Mouse (Mus musculus) stomach, embryonic 16.5 days (tissue): ENCODE data around the gene Cnot11. TPM values are rescaled to one million over a fixed set of nuclear protein-coding genes. Genes with fewer than 3 reads are reported as not detected.
A peak's percentile ranks its signal among the peaks of the same experiment; 100 is the strongest.

Experiments
- ATAC-seq: fragments of 200-750 bp; cut with Nextera tagmentation; 2 replicates; pipeline ENCODE4 v1.8.0; 2017; ENCODE audit warnings: moderate number of reproducible peaks, moderate TSS enrichment; ENCODE audit not compliant: insufficient read depth, low FRiP score
- H3K27ac ChIP-seq: fragments of 300-500 bp; sonication (generic); 2 replicates; pipeline ENCODE4 v1.5.1; 2014; ENCODE audit warnings: low read length
- H3K27me3 ChIP-seq: fragments of 300-500 bp; sonication (generic); 2 replicates; pipeline ENCODE4 v1.6.1; 2014; ENCODE audit warnings: low read length, control low read depth, mixed read lengths; ENCODE audit not compliant: control insufficient read depth, insufficient read depth
- H3K36me3 ChIP-seq: fragments of 300-500 bp; sonication (generic); 2 replicates; pipeline ENCODE4 v1.6.1; 2014; ENCODE audit warnings: low read length; ENCODE audit not compliant: control insufficient read depth, insufficient read depth
- H3K4me1 ChIP-seq: fragments of 300-500 bp; sonication (generic); 2 replicates; pipeline ENCODE4 v1.6.1; 2014; ENCODE audit warnings: low read length, control low read depth, mixed read lengths; ENCODE audit not compliant: control insufficient read depth, insufficient read depth
- H3K4me2 ChIP-seq: fragments of 300-500 bp; sonication (generic); 2 replicates; pipeline ENCODE4 v1.6.1; 2014; ENCODE audit warnings: low read depth, low read length, mixed read lengths
- H3K4me3 ChIP-seq: fragments of 300-500 bp; sonication (generic); replicated peaks from 2 replicates; pipeline ENCODE4 v1.5.1; 2014; ENCODE audit warnings: mild to moderate bottlenecking, low read length
- H3K9ac ChIP-seq: fragments of 300-500 bp; sonication (generic); 2 replicates; pipeline ENCODE4 v1.6.1; 2014; ENCODE audit warnings: low read length
- H3K9me3 ChIP-seq: fragments of 300-500 bp; sonication (generic); replicated peaks from 2 replicates; pipeline ENCODE4 v1.6.1; 2016; ENCODE audit warnings: low read length, control low read depth; ENCODE audit not compliant: control insufficient read depth
- WGBS: fragments of 180-500 bp; shearing (Covaris S2); extraction: QIAGEN DNeasy Blood & Tissue Kit; methylation state at CpG from one replicate; pipeline ENCODE4 v1.1.7; 2014; 5-methylcytosine and 5-hydroxymethylcytosine counted together
- polyA plus RNA-seq: library from polyadenylated mRNA; unstranded; fragments of >200 nt; fragmentation: Nextera tagmentation; extraction: Ambion mirVana; gene quantifications from 2 replicates; pipeline ENCODE4 v1.2.1, GENCODE M21; 2015

Gene Cnot11
- polyA plus RNA-seq: 8.1 and 10.5 TPM in 2 replicates

- peak within 1 kb of the TSS; percentile 84 for H3K4me3 ChIP-seq
- peaks cover 11% of the 10 kb centered on the region for H3K4me1 ChIP-seq
- H3K36me3 ChIP-seq: peaks cover 15% of the 10 kb centered on the region
- WGBS: 33% methylated on average over 13 of the region's 13 CpGs
- peak within 1 kb of the TSS; percentile 85 for H3K4me2 ChIP-seq
- H3K27ac ChIP-seq: peak within 1 kb of the TSS; percentile 93
- H3K27me3 ChIP-seq: no peaks in the 10 kb centered on the region
- H3K9ac ChIP-seq: peak within 1 kb of the TSS; percentile 94
- no peak for ATAC-seq
- no peaks in the 10 kb centered on the region for H3K9me3 ChIP-seq
Measured at GRCm38 (mm10) chr1:39534831-39535230, at the start of gene Cnot11. TSS of gene Cnot11 (plus strand) at chr1:39534992.

DNA sequence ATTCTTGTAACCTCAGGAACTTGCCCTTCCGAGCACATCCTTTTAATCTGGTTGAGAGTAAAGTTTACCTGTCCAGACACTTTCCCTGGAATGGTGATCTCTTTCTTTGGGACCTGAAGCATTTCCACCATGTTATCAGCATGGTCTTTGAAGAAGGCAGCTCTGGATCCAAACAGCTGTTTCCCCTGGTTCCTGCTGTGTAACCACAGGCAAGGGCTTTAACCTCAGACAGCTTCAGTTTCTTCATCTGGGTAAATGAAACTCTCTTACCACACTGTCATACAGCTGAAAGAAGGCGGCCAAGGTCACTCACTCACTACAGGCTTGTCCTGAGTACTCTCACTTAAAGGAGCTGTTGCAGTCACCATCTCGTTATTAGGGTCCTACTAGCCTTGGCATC, 47.4 kb upstream of the Cnot11 start:
- no peaks in the 10 kb centered on the region for H3K36me3 ChIP-seq
- H3K4me1 ChIP-seq: no peaks in the 10 kb centered on the region
- no peaks in the 10 kb centered on the region for H3K9me3 ChIP-seq
- no peak overlapping the region for H3K9ac ChIP-seq
- no peak overlapping the region for H3K4me3 ChIP-seq
- 75% methylated on average over 3 of the region's 3 CpGs for WGBS
- no peak for ATAC-seq
- no peaks in the 10 kb centered on the region for H3K27me3 ChIP-seq
- H3K27ac ChIP-seq: no peak overlapping the region
- no peak overlapping the region for H3K4me2 ChIP-seq

- Histone ChIP-seq H3K36me3 (no peaks in the 10 kb centered on the region), H3K9ac (no peak overlapping the region), H3K4me3 (no peak overlapping the region), H3K4me2 (no peak overlapping the region), H3K9me3 (peaks cover 7% of the 10 kb centered on the region; the same call in 1 of the 2 replicates), H3K4me1 (no peaks in the 10 kb centered on the region), H3K27me3 (no peaks in the 10 kb centered on the region), H3K27ac (no peak overlapping the region)
- WGBS: 80% methylated on average over 5 of the region's 5 CpGs
- no peak for ATAC-seq
Measured at GRCm38 (mm10) chr1:39493165-39493564, 41.6 kb upstream of the Cnot11 start.

DNA sequence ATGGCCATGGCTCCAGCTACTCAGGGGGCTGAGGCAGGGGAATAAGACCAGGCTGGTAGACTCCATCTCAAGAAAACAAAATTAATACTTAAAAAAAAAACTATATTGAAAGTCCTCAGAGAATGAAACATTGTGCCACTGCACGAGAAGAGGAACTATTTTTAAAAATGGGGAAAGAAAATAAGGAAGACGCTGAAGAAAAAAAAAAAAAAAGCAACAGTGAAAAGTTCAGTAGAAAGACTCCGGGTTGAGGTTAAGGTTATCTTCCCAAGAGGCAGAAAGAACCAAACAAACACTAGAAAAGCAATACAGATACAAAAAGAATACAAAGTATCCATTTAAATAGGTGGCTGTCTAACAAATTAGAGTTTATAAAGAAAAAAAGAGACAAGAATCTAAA, 41.1 kb upstream of the Cnot11 start:
- Histone ChIP-seq H3K27ac (no peak overlapping the region), H3K4me1 (no peaks in the 10 kb centered on the region), H3K4me2 (no peak overlapping the region), H3K27me3 (no peaks in the 10 kb centered on the region), H3K36me3 (no peaks in the 10 kb centered on the region), H3K9me3 (peaks cover 7% of the 10 kb centered on the region; the same call in 1 of the 2 replicates), H3K4me3 (no peak overlapping the region), H3K9ac (no peak overlapping the region)
- ATAC-seq: no peak
- 77% methylated on average over 3 of the region's 3 CpGs for WGBS

DNA sequence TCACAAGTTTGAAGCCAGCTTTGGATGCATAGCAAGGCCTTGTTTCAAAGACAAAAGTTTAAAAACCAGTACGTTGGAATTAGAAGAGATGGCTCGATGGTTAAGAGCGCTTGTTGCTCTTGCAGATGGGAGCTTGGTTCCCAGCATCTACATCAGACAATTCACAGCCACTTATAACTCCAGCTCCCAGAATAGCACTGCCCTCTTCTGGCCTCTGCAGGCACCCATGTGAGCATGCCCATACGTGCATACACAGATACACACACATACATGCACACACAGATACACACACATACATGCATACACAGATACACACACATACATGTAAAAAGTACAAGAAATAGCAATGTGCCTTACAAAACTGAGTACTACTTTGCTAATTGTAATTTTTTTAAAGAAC, 37.8 kb upstream of the Cnot11 start:
- Histone ChIP-seq H3K27me3 (no peaks in the 10 kb centered on the region), H3K9me3 (peaks cover 7% of the 10 kb centered on the region; the same call in 1 of the 2 replicates), H3K27ac (no peak overlapping the region), H3K4me3 (no peak overlapping the region), H3K4me1 (no peaks in the 10 kb centered on the region), H3K9ac (no peak overlapping the region), H3K4me2 (no peak overlapping the region), H3K36me3 (no peaks in the 10 kb centered on the region)
- ATAC-seq: no peak
- 93% methylated on average over 4 of the region's 4 CpGs for WGBS

DNA sequence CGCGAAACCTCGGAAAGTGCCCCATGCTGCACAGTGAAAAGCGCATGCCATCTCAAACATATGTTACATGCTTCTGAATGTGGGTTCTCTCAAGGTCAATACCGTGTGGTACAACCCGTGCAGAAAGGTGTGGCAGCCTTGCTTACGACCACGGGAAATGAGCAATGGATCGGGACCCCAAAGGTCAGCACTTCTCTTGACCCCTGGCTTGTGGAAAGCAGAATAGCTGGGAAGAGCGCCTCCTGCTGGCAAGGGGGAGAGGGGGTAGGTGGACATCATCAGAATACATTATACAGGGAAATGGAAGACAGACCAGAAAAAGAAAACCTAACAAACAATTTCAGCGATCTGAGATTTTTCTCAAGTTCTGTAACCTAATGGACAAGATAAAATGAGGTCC, 37.0 kb upstream of the Cnot11 start:
- no peaks in the 10 kb centered on the region for H3K27me3 ChIP-seq
- H3K4me3 ChIP-seq: no peak overlapping the region
- no peak overlapping the region for H3K9ac ChIP-seq
- 86% methylated on average over 11 of the region's 11 CpGs for WGBS
- no peak overlapping the region for H3K27ac ChIP-seq
- no peaks in the 10 kb centered on the region for H3K36me3 ChIP-seq
- no peaks in the 10 kb centered on the region for H3K4me1 ChIP-seq
- peaks cover 7% of the 10 kb centered on the region; the same call in 1 of the 2 replicates for H3K9me3 ChIP-seq
- H3K4me2 ChIP-seq: no peak overlapping the region
- no peak for ATAC-seq

- peak; percentile 44; the same call in 1 of the 2 replicates for ATAC-seq
- Histone ChIP-seq H3K27me3 (no peaks in the 10 kb centered on the region), H3K4me2 (no peak overlapping the region), H3K4me3 (no peak overlapping the region), H3K27ac (no peak overlapping the region), H3K36me3 (no peaks in the 10 kb centered on the region), H3K9ac (no peak overlapping the region), H3K4me1 (no peaks in the 10 kb centered on the region), H3K9me3 (peaks cover 7% of the 10 kb centered on the region; the same call in 1 of the 2 replicates)
- WGBS: 78% methylated on average over 2 of the region's 2 CpGs
Measured at GRCm38 (mm10) chr1:39499485-39499941, 35.3 kb upstream of the Cnot11 start.

DNA sequence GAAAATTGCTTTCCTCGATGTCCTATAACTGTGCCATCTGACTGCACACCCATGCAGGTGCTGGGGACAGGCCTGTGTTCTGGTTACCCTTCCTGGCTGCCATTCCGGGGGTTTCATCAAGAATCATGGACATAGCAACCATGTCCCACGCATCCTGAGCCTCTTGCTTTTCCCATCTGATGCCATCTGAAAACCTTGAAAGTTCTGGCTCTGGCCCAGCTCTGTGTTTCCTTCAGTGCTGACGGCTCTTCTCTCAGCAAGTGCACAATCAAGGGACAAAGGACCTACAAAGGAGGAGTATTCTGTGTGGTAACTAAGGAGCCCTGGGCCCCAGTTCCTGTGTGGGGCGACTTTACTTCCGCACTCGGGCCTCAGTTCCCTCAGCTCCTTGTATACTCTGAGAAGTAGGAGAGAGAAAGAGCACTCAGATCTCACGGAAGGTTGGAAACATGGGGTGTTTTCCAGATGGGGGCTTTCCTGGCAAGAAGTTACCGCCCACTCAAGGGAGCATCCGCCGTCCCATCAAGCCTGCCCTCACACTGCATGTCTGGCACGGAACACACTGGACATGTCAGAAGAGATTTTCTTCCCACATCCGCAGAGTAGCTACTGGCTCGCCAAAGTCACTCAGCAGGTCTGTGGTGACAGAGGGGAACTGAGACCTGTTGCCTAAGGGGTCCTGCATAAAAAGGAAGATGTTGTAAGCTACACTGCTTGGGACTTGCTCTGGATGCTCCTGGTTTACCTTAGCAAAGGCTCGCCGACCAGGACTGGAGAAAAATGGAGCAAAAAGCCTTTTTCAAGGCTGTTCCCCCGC, 31.8 kb upstream of the Cnot11 start:
- no peaks in the 10 kb centered on the region for H3K9me3 ChIP-seq
- H3K4me2 ChIP-seq: no peak overlapping the region
- H3K36me3 ChIP-seq: no peaks in the 10 kb centered on the region
- H3K27me3 ChIP-seq: no peaks in the 10 kb centered on the region
- H3K4me3 ChIP-seq: no peak overlapping the region
- no peaks in the 10 kb centered on the region for H3K4me1 ChIP-seq
- 81% methylated on average over 17 of the region's 17 CpGs for WGBS
- ATAC-seq: no peak
- H3K27ac ChIP-seq: no peak overlapping the region
- no peak overlapping the region for H3K9ac ChIP-seq

- 15% methylated on average over 1 of the region's 1 CpGs for WGBS
- Histone ChIP-seq H3K4me1 (no peaks in the 10 kb centered on the region), H3K9ac (no peak overlapping the region), H3K4me3 (no peak overlapping the region), H3K9me3 (no peaks in the 10 kb centered on the region), H3K4me2 (no peak overlapping the region), H3K36me3 (no peaks in the 10 kb centered on the region), H3K27me3 (no peaks in the 10 kb centered on the region), H3K27ac (no peak overlapping the region)
- ATAC-seq: no peak
Measured at GRCm38 (mm10) chr1:39504261-39504660, 30.5 kb upstream of the Cnot11 start.
